Mouse (Mus musculus): Measurements from ENCODE around the gene Elob. TPM values are rescaled to one million over a fixed set of nuclear protein-coding genes. Genes with fewer than 3 reads are reported as not detected.

The Elob gene
- total RNA-seq, 2 experiments from 2014 or later = 389 to 390 TPM

DNA sequence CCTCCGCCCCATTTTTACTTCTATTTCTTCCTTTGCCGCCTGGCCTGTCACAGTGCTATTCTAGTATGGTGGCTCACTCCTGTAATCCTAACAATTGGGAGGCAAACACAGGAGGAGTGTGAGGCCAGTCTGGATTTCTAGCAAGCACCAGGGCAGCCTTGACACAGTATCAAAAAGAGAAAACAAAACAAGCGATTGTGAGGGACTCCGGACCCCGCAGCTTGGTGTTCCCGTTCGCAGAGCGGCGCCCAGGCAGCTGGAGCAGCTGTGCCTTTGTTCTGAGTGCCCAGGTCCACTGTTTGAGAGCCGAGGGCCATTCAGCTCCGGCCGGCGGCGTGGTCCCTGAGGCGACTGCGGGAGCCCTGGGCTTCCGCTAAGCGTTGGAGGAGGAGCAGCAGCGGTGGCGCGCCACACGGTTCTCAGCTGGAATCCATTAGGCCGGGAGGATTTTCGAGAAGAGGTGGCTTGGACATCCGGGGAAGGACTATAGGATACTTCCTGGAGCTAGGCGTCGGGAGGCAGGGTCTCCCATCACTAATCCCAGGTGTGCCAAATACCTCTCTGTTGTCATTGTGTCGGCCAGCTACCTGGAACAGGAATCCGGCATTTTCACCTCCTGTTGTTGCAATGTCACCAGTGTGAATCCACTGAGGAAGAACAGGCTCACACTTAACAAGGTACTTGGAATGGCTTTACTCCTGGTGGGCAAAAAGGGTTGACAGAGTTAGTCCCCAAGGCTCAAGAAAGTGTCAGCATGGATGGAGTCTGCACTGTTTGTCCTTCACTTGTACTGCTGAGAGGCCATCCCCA is 38.5 kb downstream of the Elob start, which contains the start of gene Srrm2:
Gene Srrm2, plus strand, starts transcription at position 264 of the 810 bp plus-strand sequence.
- peak; percentile 40 to 74 for DNase-seq (ENCODE audit: extremely low spot score in 1 of 2, low spot score in 2 of 2)
- intact Hi-C loops (cut with DNase I) = no loop called here

- intact Hi-C loops (cut with DNase I) = no loop called here
- DNase-seq (ENCODE audit: extremely low spot score in 1 of 2, low spot score in 2 of 2) = no peak
These were observed 39.1 kb downstream of the Elob start for GRCm38 (mm10) chr17:23789749-23790268.

- no peak for DNase-seq (ENCODE audit: extremely low spot score in 1 of 2, low spot score in 2 of 2)
- intact Hi-C loops (cut with DNase I) = no loop called here
These were observed 40.0 kb downstream of the Elob start for GRCm38 (mm10) chr17:23788973-23789372.

DNA sequence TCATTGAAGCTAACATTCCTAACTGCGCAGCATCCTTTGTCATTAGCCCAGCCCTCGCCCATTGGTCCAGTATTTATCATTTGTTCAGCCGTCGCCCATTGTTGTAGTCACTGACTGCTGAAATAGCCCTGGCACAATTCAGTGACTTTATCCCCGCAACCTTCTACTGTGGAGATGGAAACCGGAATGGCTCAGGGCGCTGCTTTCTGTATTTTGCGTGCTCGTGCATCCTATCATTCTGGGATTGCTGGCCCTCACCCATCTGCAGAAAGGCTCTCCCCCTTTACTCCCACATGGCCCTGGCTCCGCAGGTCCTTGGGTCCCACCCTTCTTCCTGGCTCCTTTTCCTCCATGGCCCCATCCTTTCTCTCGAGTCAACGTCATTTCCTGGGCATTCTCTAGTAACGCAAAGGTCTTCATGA is 42.4 kb downstream of the Elob start:
- intact Hi-C loops (cut with DNase I) = no loop called here
- peak; percentile 42 to 55 for DNase-seq (ENCODE audit: extremely low spot score in 1 of 2, low spot score in 2 of 2)

DNA sequence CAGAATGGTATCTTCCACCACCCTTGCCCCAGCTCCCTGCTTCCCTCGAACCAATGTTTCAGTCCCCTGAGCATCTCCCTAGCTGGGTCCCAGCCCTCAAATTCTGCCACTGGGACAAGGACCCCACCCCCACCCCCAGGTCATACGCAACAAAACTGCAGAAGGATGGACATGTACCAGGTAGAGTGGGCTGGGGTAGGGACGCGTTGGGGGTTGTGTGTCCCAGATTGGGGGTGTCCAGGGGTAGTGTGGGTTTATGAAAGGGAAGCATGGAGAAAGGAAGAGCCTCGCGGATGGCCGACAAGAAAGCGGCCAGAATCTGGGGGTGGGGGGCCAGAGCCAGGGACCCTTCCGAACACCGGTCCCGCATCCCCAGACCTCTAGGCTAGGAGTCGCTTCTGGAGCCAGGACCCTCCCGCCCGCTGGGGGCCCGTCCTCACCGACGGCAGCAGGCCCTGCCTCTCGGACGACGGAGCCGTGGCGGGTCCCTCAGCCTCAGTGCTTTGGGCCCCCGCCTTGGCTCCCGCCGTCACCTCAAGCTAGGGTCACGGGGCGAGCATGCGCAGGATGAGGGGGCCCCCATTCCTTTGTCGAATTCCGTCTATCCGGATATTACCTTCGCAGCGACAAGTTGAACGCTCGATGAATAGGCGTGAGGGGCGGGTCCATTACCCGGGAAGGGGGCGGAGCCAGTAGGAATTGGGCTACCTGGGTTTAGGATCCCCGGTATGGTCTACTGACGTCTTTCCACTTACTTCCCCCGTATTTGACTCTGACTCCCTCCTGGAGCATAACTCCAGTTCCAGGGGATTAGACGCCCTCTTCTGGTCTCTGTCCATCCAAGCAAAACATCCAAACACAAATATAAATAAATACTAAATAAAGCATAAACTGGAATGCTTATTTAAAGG is 43.1 kb downstream of the Elob start, which contains the start of gene Flywch2:
Gene Flywch2, minus strand, starts transcription at position 521 of the 911 bp plus-strand sequence.
- intact Hi-C loops (cut with DNase I) = no loop called here
- DNase-seq (ENCODE audit: extremely low spot score in 1 of 2, low spot score in 2 of 2) = peak; percentile 87 to 89

DNA sequence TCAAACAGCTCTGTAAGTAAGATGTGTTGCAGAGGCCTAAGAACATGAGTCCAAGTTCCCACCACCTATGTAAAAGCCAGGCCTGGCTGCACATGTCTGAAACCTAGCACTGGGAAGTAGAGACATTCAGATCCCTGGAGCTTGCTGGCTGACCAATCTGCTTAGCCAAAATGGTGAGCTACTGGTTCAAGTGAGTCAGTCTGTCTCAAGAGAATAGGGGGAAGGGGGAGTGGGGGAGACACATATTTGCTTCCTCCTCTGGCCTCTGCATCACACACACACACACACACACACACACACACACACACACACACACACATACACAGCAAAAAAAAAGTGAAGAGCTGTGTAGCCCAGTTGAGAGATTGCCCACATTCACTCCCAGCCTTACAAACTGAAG is 45.6 kb downstream of the Elob start:
- intact Hi-C loops (cut with DNase I) = no loop called here
- DNase-seq (ENCODE audit: extremely low spot score in 1 of 2, low spot score in 2 of 2) = no peak

DNA sequence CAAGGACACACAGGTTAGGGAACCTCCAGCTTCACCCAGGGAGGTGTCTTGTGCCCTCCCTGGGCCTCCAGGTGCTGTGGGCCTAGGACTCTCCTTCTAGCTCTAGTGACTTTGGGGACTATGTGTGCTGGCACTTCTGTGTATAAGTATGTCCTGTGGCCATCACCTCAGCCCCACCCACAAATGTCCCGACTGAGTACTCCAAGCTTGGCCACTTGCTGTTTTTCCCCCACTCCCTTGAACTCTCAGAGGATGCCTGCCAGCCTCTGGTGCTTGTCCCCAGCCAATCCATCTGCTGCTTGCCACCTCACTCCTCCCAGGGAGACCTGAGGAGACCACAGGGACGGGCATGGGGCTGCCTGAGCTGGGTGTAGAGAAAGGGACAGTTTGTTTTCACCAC is 50.5 kb downstream of the Elob start:
- intact Hi-C loops (cut with DNase I) = loop anchor here (5.0 kb wide), 1 partner anchor 184 kb away; no protein-coding TSS in a partner anchor
- no peak for DNase-seq (ENCODE audit: extremely low spot score in 1 of 2, low spot score in 2 of 2)

DNA sequence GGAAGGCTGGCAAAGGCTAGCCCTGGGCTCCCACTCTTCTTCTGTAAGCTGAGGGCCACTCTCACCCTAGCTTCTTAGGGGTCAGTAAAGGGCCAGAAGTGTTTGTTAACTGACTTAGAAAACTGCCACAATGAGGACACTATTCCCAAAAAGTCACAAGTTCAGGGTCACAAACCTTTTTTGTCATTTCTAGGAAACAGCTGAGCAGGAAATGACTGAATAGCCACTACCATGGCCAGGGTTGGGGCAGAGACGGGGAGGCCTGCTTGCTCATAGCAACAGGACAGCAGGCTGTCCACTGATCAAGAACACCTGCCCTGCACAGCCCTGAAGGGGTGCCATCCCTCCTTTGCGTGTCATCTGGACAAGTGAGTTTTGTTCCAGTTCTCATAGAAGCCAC is 51.8 kb downstream of the Elob start:
- DNase-seq (ENCODE audit: extremely low spot score in 1 of 2, low spot score in 2 of 2) = no peak

GRCm38 (mm10) chr17:23776216-23776615 is 52.7 kb downstream of the Elob start:
- intact Hi-C loops (cut with DNase I) = loop anchor here (5.0 kb wide), 1 partner anchor 186 kb away; no protein-coding TSS in a partner anchor
- DNase-seq (ENCODE audit: extremely low spot score in 1 of 2, low spot score in 2 of 2) = no peak

More for the DNA sequence above, 51.8 kb downstream of the Elob start:
- intact Hi-C loops (cut with DNase I) = loop anchor here (5.0 kb wide), 1 partner anchor 185 kb away; no protein-coding TSS in a partner anchor

Small RNA genes within 50 kb of the gene (microRNA-seq; reads per million reads assigned to microRNA genes)
- 2.3 reads per million for gene Mir5125

Other genes starting within 250 kb of the Elob start
- gene Zfp13, start 229.6 kb downstream of the Elob start, total RNA-seq (2021) = 10 to 100 TPM; 29.3 to 33.8 TPM
- gene Zscan10, start 228.3 kb downstream of the Elob start, total RNA-seq (2021) = not detected
- gene Mmp25, start 183.9 kb downstream of the Elob start, total RNA-seq (2021) = 1 to 10 TPM; 1.1 to 1.5 TPM
- gene Bicdl2, start 168.6 kb downstream of the Elob start, total RNA-seq (2021) = not detected
- 100 to 1,000 TPM; 149 to 154 TPM for gene Hcfc1r1, start 155.5 kb downstream of the Elob start, total RNA-seq (2021)
- gene Thoc6, start 155.3 kb downstream of the Elob start, total RNA-seq (2021) = 1 to 10 TPM; 8.7 to 9.9 TPM
- 1 to 10 TPM; 3.3 to 4.1 TPM for gene Tnfrsf12a, start 151.7 kb downstream of the Elob start, total RNA-seq (2021)
- not detected for gene Cldn6, start 149.9 kb downstream of the Elob start, total RNA-seq (2021)
- gene Cldn9, start 145.1 kb downstream of the Elob start, total RNA-seq (2021) = not detected
- gene 1520401A03Rik, start 106.4 kb downstream of the Elob start, total RNA-seq (2021) = under 1 TPM; 0.11 to 0.61 TPM
- 1 to 10 TPM; 6.5 to 7.2 TPM for gene Pkmyt1, start 102.8 kb downstream of the Elob start, total RNA-seq (2021)
- 10 to 100 TPM; 55.8 to 57.7 TPM for gene Paqr4, start 88.3 kb downstream of the Elob start, total RNA-seq (2021)
- gene Kremen2, start 83.3 kb downstream of the Elob start, total RNA-seq (2021) = under 1 TPM in 1 of 2 experiments, not detected in 1; 0.36 TPM
- 100 to 1,000 TPM; 125 to 133 TPM for gene Flywch1, start 57.5 kb downstream of the Elob start, total RNA-seq (2021)
- 10 to 100 TPM; 26.9 to 32.1 TPM for gene Flywch2, start 43.1 kb downstream of the Elob start, total RNA-seq (2021)
- gene Srrm2, start 38.6 kb downstream of the Elob start, total RNA-seq (2021) = 100 to 1,000 TPM; 555 to 572 TPM
- gene Prss33, start 6.9 kb upstream of the Elob start, total RNA-seq (2021) = not detected
- gene Prss32, start 14.7 kb upstream of the Elob start, total RNA-seq (2021) = not detected
- 1 to 10 TPM; 1.9 to 2.8 TPM for gene Prss41, start 15.0 kb upstream of the Elob start, total RNA-seq (2021)
- not detected for gene Prss21, start 38.9 kb upstream of the Elob start, total RNA-seq (2021)
- not detected for gene Dcpp1, start 51.7 kb upstream of the Elob start, total RNA-seq (2021)
- not detected for gene Dcpp2, start 51.7 kb upstream of the Elob start, total RNA-seq (2021)
- gene Dcpp3, start 88.3 kb upstream of the Elob start, total RNA-seq (2021) = not detected
- gene Sbp, start 112.5 kb upstream of the Elob start, total RNA-seq (2021) = not detected
- gene Sbpl, start 126.1 kb upstream of the Elob start, total RNA-seq (2021) = not detected
- gene Prss30, start 151.4 kb upstream of the Elob start, total RNA-seq (2021) = under 1 TPM in 1 of 2 experiments, not detected in 1; 0.30 TPM
- gene Prss22, start 169.0 kb upstream of the Elob start, total RNA-seq (2021) = under 1 TPM; 0.53 to 0.69 TPM
- gene Prss27, start 209.0 kb upstream of the Elob start, total RNA-seq (2021) = not detected
- gene Kctd5, start 244.3 kb upstream of the Elob start, total RNA-seq (2021) = 10 to 100 TPM; 51.9 to 56.8 TPM